Mouse (Mus musculus): ENCODE measurements around the gene Gm8251.

GRCm38 (mm10) chr1:44032948-44033347, 28.8 kb downstream of the Gm8251 start:
- TF ChIP-seq POLR2A (IDR thresholded peaks at IDR 0.05; ENCODE audit: borderline replicate concordance, insufficient read depth, low read length) (no peak), CTCF (IDR thresholded peaks at IDR 0.05; ENCODE audit: borderline replicate concordance, insufficient read depth, low read depth, low read length) (no peak)

All from cerebellum, adult 2 months (tissue).